Mouse (Mus musculus) liver, postnatal 0 days (tissue): ENCODE measurements around the gene Gnpat.

Experiments
- CTCF ChIP-seq: sonication (generic); IDR thresholded peaks from 2 replicates; pipeline ENCODE4 v1.5.1; 2016; ENCODE audit warnings: antibody characterized with exemption, low read depth
- EP300 ChIP-seq: IDR thresholded peaks from 2 replicates; pipeline ENCODE4 v1.6.1; 2016; ENCODE audit warnings: antibody characterized with exemption, low read depth, mild to moderate bottlenecking

- TF ChIP-seq EP300 (no peak), CTCF (no peak)
Observed at GRCm38 (mm10) chr8:124833430-124834205, 29.2 kb upstream of the Gnpat start.
